Mouse (Mus musculus) liver, embryonic 13.5 days (tissue): ENCODE measurements at regions not wholly inside any gene's neighbourhood (a gene's known extent, or its start where the extent isn't known, plus 50 kb on each side); places are given as distances from the start of the nearest gene placed in this dataset.

Experiments used
- ATAC-seq: fragments of 200-750 bp; cut with Nextera tagmentation; 2 replicates; pipeline ENCODE4 v1.8.0; 2017; ENCODE audit warnings: low read depth, mild to moderate bottlenecking, moderate number of reproducible peaks, moderate library complexity
- DNase-seq: peaks from one replicate; pipeline ENCODE4 v3.0.0; 2022
- H3K27ac ChIP-seq: fragments of 300-500 bp; sonication (generic); 2 replicates; pipeline ENCODE4 v1.5.1; 2015; ENCODE audit warnings: moderate library complexity, mild to moderate bottlenecking, inconsistent platforms
- H3K27me3 ChIP-seq: fragments of 300-500 bp; sonication (generic); 2 replicates; pipeline ENCODE4 v1.6.1; 2015; ENCODE audit warnings: mild to moderate bottlenecking, inconsistent platforms
- H3K36me3 ChIP-seq: fragments of 300-500 bp; sonication (generic); 2 replicates; pipeline ENCODE4 v1.6.1; 2015; ENCODE audit warnings: mild to moderate bottlenecking, inconsistent platforms
- H3K4me1 ChIP-seq: fragments of 300-500 bp; sonication (generic); replicated peaks from 2 replicates; pipeline ENCODE4 v1.6.1; 2015; ENCODE audit warnings: inconsistent platforms
- H3K4me2 ChIP-seq: fragments of 300-500 bp; sonication (generic); 2 replicates; pipeline ENCODE4 v1.6.1; 2015; ENCODE audit warnings: inconsistent platforms, mild to moderate bottlenecking, moderate library complexity
- H3K4me3 ChIP-seq: fragments of 300-500 bp; sonication (generic); replicated peaks from 2 replicates; pipeline ENCODE4 v1.5.1; 2015; ENCODE audit warnings: mild to moderate bottlenecking, inconsistent platforms
- H3K9ac ChIP-seq: fragments of 300-500 bp; sonication (generic); 2 replicates; pipeline ENCODE4 v1.6.1; 2015; ENCODE audit warnings: mild to moderate bottlenecking, inconsistent platforms
- H3K9me3 ChIP-seq: fragments of 300-500 bp; sonication (generic); replicated peaks from 2 replicates; pipeline ENCODE4 v1.6.1; 2016; ENCODE audit warnings: inconsistent platforms
- WGBS: fragments of 180-500 bp; shearing (Covaris S2); methylation state at CpG from one replicate; pipeline ENCODE4 v1.1.7; 2015; ENCODE audit not compliant: insufficient replicate concordance; 5-methylcytosine and 5-hydroxymethylcytosine counted together

DNA sequence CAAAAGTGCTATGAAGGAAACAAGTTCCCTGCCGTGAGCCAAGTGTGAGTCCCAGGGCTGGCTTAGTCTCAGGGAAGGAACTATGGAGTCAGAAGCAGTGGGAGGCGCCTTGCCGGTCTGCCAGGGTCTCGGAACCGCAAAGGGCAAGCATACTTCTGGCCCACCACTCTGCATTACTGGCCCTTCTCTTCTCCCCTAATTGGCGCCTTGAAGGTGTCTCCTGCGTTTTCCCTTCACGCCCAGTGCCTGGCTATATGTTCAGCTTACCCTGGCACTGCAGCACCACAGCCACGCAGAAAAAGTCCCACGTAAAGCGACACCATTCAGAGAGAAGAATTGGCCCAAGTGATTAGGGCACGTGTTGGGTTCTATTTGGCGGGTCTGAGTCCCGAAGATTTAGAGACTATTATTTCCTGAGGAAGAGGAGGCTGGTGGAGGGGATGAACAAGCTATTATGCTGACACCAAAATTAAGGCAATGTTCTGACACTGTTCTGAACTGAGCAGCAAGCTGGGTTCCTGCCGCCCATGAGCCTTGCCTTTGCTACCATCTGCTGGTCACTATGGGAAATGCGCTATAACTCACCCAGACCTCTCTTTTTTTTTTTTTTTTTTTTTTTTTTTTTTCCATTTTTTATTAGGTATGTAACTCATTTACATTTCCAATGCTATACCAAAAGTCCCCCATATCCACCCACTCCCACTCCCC, 288.5 kb upstream of the Jmjd1c start:
- no peaks in the 10 kb centered on the region for H3K9me3 ChIP-seq
- no peak overlapping the region for H3K4me2 ChIP-seq
- no peak for DNase-seq
- no peak overlapping the region for H3K27ac ChIP-seq
- H3K4me3 ChIP-seq = no peak overlapping the region
- WGBS = 38% methylated on average over 16 of the region's 16 CpGs
- no peaks in the 10 kb centered on the region for H3K4me1 ChIP-seq
- no peak overlapping the region for H3K9ac ChIP-seq
- no peaks in the 10 kb centered on the region for H3K36me3 ChIP-seq
- H3K27me3 ChIP-seq = no peaks in the 10 kb centered on the region
- ATAC-seq = no peak

DNA sequence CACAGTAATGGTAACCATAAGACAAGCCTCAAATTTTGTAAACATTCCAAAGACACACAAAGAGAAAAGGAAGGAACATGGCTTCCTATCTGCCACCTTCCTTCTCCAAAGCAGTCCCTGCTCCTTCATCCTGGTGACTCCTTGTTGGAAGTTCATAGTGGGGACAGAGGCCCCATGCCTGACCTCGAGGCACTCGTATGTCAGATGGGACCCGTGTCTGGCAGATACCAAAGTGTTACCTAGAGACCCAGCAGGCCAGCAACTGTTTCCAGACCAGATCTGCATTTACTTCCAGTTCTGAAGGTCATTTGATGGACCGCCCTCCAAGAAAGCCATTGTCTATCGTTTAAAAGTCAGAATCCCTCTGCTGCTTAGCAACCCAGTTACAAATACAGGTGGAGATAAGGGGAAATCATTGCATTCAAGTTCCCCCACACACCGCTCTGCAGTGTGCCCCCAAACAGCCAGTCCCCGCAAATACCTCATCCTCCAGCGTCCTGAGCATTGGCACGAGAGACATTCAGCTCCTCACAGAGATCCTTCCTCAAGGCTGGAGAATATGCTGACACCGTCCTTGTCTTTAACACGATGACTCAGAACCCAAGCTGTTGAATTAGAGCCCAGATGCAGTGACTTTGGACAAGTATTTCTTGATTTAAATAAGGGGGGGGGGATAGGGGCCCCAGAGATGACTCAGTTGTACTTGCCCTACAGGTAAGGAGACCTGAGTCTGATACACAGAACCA, 283.2 kb upstream of the Jmjd1c start:
- H3K4me3 ChIP-seq = no peak overlapping the region
- ATAC-seq (no peak), DNase-seq (no peak)
- no peaks in the 10 kb centered on the region for H3K27me3 ChIP-seq
- no peak overlapping the region for H3K27ac ChIP-seq
- no peaks in the 10 kb centered on the region for H3K9me3 ChIP-seq
- H3K9ac ChIP-seq = no peak overlapping the region
- H3K4me2 ChIP-seq = no peak overlapping the region
- H3K4me1 ChIP-seq = no peaks in the 10 kb centered on the region
- WGBS = 65% methylated on average over 11 of the region's 11 CpGs
- no peaks in the 10 kb centered on the region for H3K36me3 ChIP-seq

GRCm38 (mm10) chr10:66813850-66814564, 281.9 kb upstream of the Jmjd1c start:
- Histone ChIP-seq H3K9me3 (no peaks in the 10 kb centered on the region), H3K4me1 (no peaks in the 10 kb centered on the region), H3K4me3 (no peak overlapping the region), H3K27me3 (no peaks in the 10 kb centered on the region), H3K36me3 (no peaks in the 10 kb centered on the region), H3K27ac (no peak overlapping the region), H3K9ac (no peak overlapping the region), H3K4me2 (peak overlapping the region; percentile 29)
- no peak for ATAC-seq
- DNase-seq = no peak
- WGBS = 10% methylated on average over 15 of the region's 15 CpGs

DNA sequence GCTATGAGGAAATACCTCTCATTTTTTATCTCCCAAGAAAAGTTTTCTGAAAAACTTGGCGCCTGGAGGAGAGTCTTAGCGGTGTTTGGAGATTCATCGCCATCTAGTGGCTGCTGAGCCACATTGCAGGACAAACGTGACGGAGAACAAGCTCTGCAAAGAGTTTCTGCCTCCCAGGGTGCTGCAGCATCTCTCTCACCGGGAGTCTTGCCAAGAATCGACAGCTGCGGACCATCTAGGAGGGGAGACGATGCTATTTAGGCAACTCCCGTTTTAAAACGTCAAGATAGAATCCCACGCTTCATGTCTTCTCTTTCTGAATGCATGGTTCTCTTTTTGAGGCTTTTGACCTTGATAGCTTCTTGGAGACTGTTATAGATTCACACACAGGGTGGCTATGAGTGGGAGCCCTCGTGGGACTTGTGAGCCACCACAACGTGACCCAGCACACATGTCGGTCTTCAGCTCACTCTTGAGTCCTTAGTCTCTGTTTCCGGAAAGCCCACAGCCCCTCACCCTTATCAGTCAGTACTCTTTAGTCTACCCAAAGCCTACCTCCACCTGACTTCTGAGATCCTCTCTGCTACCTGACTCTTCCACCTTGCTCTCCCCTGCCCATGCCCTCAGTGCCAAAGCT, 281.2 kb upstream of the Jmjd1c start:
- Histone ChIP-seq H3K4me1 (no peaks in the 10 kb centered on the region), H3K36me3 (no peaks in the 10 kb centered on the region), H3K27ac (no peak overlapping the region), H3K9ac (no peak overlapping the region), H3K4me2 (peak overlapping the region; percentile 29), H3K27me3 (no peaks in the 10 kb centered on the region), H3K9me3 (no peaks in the 10 kb centered on the region), H3K4me3 (no peak overlapping the region)
- ATAC-seq (0 out of 2 replicates have a peak, but pooled peaks have one; percentile 20), DNase-seq (peak; percentile 27)
- 11% methylated on average over 16 of the region's 16 CpGs for WGBS

DNA sequence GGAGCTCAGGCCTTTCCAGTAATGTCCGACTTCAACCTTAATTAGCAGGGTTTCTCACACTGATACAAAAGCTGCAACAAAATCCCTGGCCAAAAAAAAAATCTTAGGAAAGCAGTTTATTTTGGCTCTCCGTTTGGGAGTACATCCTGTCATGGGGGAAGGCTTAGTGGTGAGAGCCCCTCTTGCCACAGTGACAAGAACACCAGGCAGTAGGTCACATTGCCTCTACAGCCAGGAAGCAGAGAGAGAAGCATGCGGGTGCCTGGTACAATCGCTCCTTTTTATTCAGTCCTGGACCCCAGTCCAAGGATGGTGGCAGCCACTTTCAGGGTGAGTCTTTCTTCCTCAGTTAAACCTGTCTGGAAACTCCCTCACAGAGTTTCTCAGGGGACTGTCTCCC, 280.0 kb upstream of the Jmjd1c start:
- DNase-seq = no peak
- H3K27ac ChIP-seq = no peak overlapping the region
- H3K9me3 ChIP-seq = no peaks in the 10 kb centered on the region
- H3K4me2 ChIP-seq = no peak overlapping the region
- H3K9ac ChIP-seq = no peak overlapping the region
- 62% methylated on average over 4 of the region's 4 CpGs for WGBS
- no peaks in the 10 kb centered on the region for H3K36me3 ChIP-seq
- no peaks in the 10 kb centered on the region for H3K4me1 ChIP-seq
- H3K27me3 ChIP-seq = no peaks in the 10 kb centered on the region
- no peak for ATAC-seq
- H3K4me3 ChIP-seq = no peak overlapping the region

GRCm38 (mm10) chr10:66816776-66817175, 279.1 kb upstream of the Jmjd1c start:
- H3K27ac ChIP-seq = no peak overlapping the region
- no peaks in the 10 kb centered on the region for H3K9me3 ChIP-seq
- no peak overlapping the region for H3K4me2 ChIP-seq
- ATAC-seq (no peak), DNase-seq (no peak)
- no peak overlapping the region for H3K4me3 ChIP-seq
- no peaks in the 10 kb centered on the region for H3K4me1 ChIP-seq
- no peaks in the 10 kb centered on the region for H3K27me3 ChIP-seq
- H3K36me3 ChIP-seq = no peaks in the 10 kb centered on the region
- 64% methylated on average over 13 of the region's 13 CpGs for WGBS
- H3K9ac ChIP-seq = no peak overlapping the region

DNA sequence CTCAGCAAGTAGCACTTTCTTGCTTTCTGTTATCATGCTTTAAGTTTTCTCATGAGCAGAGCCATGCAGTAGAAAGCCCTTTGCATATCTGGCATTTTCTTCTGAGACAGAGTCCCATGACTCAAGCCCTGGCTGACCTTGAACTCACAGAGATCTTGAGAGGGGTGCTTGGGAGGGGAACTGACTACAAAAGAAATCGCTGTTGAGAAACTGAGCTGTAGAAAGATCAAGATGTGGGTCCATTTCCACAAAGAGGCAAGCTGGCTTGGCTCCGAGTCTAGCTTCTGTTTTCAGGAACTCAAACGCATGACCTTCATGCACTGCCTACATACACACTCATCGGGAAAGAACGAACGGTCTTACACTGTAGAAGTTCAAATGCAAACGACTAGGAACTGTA, 278.0 kb upstream of the Jmjd1c start:
- H3K27ac ChIP-seq = no peak overlapping the region
- no peaks in the 10 kb centered on the region for H3K27me3 ChIP-seq
- H3K4me1 ChIP-seq = no peaks in the 10 kb centered on the region
- DNase-seq (no peak), ATAC-seq (no peak)
- 77% methylated on average over 7 of the region's 7 CpGs for WGBS
- H3K9me3 ChIP-seq = no peaks in the 10 kb centered on the region
- no peak overlapping the region for H3K9ac ChIP-seq
- H3K36me3 ChIP-seq = no peaks in the 10 kb centered on the region
- H3K4me2 ChIP-seq = no peak overlapping the region
- H3K4me3 ChIP-seq = no peak overlapping the region

DNA sequence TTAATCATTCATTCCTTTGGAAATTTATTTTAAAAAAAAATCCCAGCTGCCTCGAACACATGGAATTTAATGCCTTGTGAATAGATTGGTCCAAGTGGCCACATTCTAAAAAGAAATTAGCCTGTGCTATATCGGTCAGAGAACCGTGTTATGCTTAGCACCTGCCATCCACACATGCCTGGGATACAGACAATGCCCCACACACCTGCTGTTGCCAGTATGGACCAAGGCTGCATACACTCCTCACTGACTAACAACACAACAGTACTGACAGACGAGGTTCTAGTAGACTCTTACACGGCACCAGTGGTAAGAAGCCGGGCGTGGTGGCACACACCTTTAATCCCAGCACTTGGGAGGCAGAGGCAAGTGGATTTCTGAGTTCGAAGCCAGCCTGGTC, 276.4 kb upstream of the Jmjd1c start:
- Histone ChIP-seq H3K4me3 (no peak overlapping the region), H3K27ac (no peak overlapping the region), H3K9ac (no peak overlapping the region), H3K4me2 (no peak overlapping the region), H3K36me3 (no peaks in the 10 kb centered on the region), H3K27me3 (no peaks in the 10 kb centered on the region), H3K4me1 (no peaks in the 10 kb centered on the region), H3K9me3 (no peaks in the 10 kb centered on the region)
- ATAC-seq (no peak), DNase-seq (no peak)
- WGBS = 68% methylated on average over 8 of the region's 8 CpGs

DNA sequence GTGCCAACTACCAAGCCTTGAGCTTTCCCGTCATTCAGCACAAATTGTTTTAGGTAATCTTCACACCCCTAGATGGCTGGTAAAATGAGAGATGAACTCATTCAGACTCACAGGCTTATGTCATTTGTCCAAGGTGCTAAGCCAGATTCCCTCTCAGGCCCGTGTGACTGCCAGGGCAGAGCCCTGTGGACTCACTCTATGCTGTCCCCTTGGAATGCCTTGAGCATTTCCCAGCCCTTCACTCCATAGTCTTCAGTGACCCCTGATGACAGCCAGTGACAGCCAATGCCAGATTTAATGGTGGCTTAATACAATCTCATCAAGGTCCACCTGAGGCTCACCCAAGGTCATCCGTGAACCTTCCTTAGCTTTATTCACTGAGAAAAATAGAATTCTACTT, 270.2 kb upstream of the Jmjd1c start:
- no peak overlapping the region for H3K4me2 ChIP-seq
- no peaks in the 10 kb centered on the region for H3K4me1 ChIP-seq
- H3K4me3 ChIP-seq = no peak overlapping the region
- no peak for DNase-seq
- no peaks in the 10 kb centered on the region for H3K27me3 ChIP-seq
- no peak overlapping the region for H3K27ac ChIP-seq
- H3K9ac ChIP-seq = no peak overlapping the region
- 53% methylated on average over 3 of the region's 3 CpGs for WGBS
- ATAC-seq = no peak
- H3K36me3 ChIP-seq = no peaks in the 10 kb centered on the region
- H3K9me3 ChIP-seq = no peaks in the 10 kb centered on the region

DNA sequence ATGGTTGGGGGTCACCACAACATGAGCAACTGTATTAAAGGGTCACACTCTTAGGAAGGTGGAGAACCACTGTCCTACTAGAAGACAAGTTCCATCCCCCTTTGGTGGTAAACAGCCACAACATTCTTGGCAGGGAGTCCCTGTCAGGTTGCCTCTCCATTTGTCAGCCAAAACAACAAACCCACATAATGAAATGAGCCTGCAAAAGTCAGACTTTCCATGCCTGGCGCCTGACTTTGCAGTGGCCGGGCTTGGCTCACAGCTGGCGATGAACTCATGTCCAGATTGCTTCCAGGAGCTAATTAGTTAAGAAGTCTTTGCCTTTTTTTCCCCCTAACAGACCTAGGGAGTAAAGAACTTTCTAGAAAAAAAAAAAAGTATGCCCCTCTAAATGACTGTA, 269.6 kb upstream of the Jmjd1c start:
- WGBS = 67% methylated on average over 3 of the region's 3 CpGs
- Histone ChIP-seq H3K4me2 (no peak overlapping the region), H3K9ac (no peak overlapping the region), H3K36me3 (no peaks in the 10 kb centered on the region), H3K27ac (no peak overlapping the region), H3K4me3 (no peak overlapping the region), H3K9me3 (no peaks in the 10 kb centered on the region), H3K4me1 (no peaks in the 10 kb centered on the region), H3K27me3 (no peaks in the 10 kb centered on the region)
- no peak for DNase-seq
- no peak for ATAC-seq

DNA sequence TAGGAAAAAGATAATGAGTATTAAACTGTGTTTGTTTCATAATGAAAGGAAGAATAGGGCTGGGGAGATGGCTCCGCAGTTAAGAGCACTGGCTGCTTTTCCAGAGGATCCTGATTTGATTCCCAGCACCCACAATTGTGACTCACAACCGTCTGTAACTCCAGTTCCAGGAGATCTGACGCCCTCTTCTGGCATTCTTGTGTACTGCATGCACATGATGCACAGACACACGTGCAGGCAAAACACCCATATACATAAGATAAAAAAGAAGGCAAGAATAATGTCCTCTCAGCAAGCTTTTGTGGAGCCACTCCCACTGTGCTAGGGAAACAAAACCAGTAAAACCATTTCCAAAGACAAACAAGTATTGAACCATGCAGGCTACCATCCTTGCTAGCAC, 261.0 kb upstream of the Jmjd1c start:
- Histone ChIP-seq H3K27ac (no peak overlapping the region), H3K4me2 (no peak overlapping the region), H3K9ac (no peak overlapping the region), H3K4me1 (no peaks in the 10 kb centered on the region), H3K27me3 (no peaks in the 10 kb centered on the region), H3K4me3 (no peak overlapping the region), H3K36me3 (no peaks in the 10 kb centered on the region), H3K9me3 (no peaks in the 10 kb centered on the region)
- WGBS = 56% methylated on average over 4 of the region's 4 CpGs
- DNase-seq (no peak), ATAC-seq (no peak)
